Mouse (Mus musculus): ENCODE results near the gene Ctdsp2. TPM values are rescaled to one million over a fixed set of nuclear protein-coding genes. Genes with fewer than 3 reads are reported as not detected.

The Ctdsp2 gene
- total RNA-seq, 2 experiments from 2014 or later = 78.9 to 88.9 TPM

- no peak for DNase-seq (ENCODE audit: low spot score in 2 of 2)
Observed at GRCm38 (mm10) chr10:126987183-126988118, 8.9 kb downstream of the Ctdsp2 start.

GRCm38 (mm10) chr10:126988513-126989165 is 10.1 kb downstream of the Ctdsp2 start:
- DNase-seq (ENCODE audit: low spot score in 2 of 2) = no peak

DNA sequence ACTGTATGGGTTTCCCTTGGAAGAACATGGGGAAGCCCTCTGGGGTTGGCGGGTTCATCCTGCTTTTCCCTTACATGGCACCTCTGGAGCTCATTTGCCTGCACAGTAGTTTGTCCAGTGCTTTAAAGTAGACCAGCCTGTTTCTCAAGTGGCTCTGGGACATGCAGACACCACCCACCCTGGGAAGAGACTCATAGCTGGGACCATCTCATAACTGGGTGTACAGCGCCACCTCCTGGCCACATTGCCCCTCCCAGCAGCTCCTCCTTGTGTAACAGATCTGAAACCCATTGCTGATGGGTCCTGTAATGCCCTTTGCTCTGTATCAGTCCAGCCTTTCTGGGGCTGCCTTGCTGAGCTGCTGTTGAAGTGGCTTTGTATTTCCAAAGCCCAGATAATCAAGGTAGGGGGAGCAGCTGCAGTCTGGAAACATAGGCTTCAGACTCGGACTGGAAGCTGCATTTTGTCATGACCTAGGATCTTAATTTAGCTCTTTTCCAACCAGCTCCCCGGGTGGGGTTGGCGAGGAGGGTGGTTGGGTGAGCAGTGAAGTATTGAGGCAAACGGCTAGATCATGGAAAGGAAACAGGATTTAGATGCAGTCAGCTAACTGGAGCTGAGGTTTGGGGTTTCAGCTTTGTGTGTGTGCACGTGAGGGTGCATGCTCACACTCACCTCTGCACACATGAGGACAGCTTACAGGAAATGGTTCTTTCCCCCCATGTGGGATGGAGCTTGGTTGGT is 12.0 kb downstream of the Ctdsp2 start:
- DNase-seq (ENCODE audit: low spot score in 2 of 2) = peak; percentile 93

- no peak for DNase-seq (ENCODE audit: low spot score in 2 of 2)
Observed at GRCm38 (mm10) chr10:126991676-126992075, 13.2 kb downstream of the Ctdsp2 start.

- DNase-seq (ENCODE audit: low spot score in 2 of 2) = no peak
Observed at GRCm38 (mm10) chr10:126993621-126994020, 15.1 kb downstream of the Ctdsp2 start.

DNA sequence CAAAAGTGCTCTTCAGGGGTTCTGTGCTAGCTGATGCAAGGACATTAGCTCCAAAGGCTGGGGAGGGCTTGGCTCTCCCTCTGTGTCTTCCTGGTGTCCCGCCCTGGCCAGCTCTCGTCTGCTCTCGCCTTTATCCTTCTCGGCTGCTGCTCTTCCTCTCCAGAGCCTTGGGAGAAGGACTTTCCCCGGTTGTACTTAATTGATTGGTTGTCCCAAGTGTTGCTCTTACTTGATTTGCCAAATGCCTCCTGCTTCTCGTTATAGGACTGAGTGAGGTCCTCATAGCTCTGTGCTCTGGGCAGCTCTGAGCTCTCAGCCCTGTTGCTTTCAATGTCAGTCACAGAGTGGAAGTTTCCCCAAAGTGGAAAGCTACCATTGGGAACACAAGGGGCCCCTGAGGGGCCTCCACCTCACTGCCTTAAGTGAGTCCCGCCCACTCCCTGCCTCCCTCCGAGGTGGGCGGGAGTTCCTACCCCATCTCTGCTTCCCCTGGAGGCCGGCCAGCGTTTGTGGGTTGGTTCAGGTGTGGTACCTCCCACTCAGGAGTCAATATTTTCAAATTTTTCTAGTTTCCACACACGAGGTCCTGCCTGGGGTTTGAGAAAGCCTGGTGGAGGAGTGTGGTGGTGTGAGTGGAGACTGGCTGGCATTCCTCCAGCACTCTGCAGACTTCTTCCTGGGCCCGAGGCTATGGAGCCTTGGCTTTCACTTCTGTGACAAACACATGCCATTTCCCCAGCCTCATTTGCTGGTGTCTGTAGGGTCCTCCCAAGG is 19.0 kb downstream of the Ctdsp2 start:
- no peak for DNase-seq (ENCODE audit: low spot score in 2 of 2)

DNA sequence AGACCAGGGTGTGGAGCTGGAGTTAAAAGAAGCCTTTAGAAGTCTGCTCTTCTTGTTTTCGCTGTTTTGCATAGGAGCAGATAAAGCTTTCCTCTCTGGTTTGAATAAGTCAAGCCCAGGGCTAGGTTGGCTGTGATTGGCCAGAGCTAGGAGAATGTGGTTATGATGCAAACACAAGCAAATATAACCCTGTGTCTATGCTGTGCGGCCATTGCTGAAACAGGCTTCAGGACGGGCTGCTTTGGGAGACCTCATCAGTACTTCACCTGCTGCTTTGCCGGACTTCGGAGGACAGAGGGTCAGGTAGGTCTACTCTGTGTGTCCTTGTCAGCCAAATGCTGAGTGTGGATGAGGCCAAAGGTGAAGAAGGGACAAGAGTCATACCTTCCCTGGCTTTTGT is 22.0 kb downstream of the Ctdsp2 start, which contains the start of gene Avil:
Gene Avil, plus strand, starts transcription at position 181 of the 400 bp plus-strand sequence.
- no peak for DNase-seq (ENCODE audit: low spot score in 2 of 2)

DNA sequence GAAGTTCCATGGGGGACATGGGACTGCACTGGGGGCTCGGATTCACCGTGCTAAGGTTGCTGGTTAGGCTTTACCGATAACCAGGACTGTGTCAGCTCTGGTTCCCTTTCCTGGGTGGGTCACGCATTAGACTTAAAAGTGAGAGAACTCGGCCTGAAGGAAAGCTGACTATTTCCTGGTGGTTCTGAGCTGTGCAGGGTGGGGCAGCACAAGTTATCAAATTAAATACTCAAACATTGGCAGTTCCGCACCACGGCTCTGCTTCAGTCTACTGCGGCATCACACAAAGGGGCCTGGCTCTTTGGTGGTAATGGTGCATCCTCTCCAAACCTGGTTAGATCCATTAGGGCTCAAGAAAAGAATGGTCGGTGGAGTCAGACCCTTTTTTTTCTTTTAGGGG is 22.8 kb downstream of the Ctdsp2 start:
- DNase-seq (ENCODE audit: low spot score in 2 of 2) = no peak

DNA sequence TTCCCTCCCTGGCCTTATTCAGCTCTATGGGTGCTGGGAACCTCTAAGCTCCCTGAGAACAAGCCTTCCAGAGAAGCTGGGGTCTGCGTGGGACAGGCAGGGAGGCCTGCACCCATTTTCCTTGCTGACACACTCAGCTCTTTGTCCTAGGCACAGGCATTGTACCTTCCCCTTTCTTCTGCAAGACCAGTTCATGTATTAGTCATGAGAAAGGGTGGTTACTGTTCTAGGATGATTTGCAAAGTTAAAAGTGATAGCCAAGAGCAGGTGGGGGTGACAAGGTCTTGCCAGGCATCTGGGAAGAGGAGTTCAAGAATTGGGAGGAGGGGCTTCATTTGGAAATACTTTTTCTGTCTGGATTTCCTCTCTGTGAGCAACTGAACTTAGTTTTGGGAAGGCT is 23.5 kb downstream of the Ctdsp2 start:
- DNase-seq (ENCODE audit: low spot score in 2 of 2) = no peak

- DNase-seq (ENCODE audit: low spot score in 2 of 2) = no peak
Observed at GRCm38 (mm10) chr10:127002765-127003164, 24.2 kb downstream of the Ctdsp2 start.

DNA sequence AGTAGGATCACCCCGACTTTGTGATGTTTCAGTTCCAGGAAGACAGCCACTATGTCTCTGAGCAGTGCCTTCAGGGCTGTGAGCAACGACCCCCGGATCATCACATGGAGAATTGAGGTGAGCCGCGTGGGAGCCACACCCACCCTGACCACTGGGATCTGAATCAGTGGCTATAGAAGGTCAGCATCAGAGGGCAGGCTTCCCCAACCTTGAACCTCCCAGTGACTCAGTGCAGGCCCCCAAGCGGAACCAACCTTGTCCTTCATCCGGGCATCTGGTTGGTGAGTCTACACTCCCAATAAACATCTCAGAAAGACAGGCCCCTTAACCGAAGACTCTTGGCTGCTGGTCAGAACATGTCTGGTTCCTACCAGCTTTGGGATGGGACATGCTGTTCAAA is 24.8 kb downstream of the Ctdsp2 start:
- DNase-seq (ENCODE audit: low spot score in 2 of 2) = no peak

DNA sequence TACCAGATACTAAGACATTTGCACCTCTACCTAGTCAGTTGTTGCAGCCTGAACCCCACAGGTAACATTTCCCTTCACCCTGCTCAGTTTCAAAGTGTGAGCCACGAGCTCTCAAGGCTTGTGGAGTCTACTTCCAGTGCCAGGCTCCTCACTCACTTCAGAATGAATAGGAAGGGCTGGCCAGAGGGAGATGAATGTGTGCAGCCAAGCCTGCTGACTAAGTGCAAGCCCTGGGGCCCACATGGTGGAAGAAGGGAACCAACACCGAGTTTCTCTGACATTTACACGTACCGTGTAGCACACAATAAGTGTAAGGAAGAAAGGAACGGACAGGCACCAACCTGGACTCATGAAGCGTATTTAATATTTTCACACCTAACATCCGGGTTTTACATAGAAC is 25.3 kb downstream of the Ctdsp2 start:
- no peak for DNase-seq (ENCODE audit: low spot score in 2 of 2)

- no peak for DNase-seq (ENCODE audit: low spot score in 2 of 2)
Observed at GRCm38 (mm10) chr10:127016488-127016887, 38.0 kb downstream of the Ctdsp2 start.

DNA sequence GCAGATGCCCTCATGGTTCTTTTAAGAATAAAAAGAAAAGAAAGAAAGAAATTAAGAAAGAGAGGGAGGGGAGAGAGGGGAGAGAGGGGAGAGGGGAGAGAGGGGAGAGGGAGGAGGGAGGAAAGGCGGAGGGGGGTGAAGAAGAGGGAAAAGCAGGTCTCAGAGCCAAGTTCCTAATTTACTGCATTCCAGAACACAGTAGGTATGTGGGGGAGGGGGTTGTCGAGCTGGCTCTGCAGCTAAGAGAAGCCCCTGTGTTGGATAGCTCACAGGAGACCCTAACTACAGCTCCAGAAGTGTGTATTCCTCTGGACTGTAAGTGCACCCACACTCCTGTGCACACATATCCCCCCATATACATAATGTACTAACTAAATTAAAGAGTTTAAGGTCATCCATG is 38.6 kb downstream of the Ctdsp2 start:
- DNase-seq (ENCODE audit: low spot score in 2 of 2) = no peak

DNA sequence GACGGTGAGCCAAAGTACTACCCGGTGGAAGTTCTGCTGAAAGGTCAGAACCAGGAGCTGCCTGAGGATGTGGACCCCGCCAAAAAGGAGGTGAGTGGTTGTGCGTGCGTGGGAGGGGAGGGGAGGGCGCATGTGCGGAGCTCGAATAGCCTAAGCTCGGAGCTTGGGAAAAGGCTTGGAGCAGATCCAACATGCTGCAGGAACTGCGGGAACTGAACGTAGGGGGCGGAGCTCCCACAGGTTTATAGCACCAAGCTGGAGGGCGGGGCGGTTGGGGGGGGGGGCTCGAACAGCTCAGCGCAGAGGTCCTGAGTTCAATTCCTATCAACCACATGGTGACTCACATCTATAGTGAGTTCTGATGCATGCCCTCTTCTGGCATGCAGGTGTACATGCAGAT is 39.9 kb downstream of the Ctdsp2 start:
- DNase-seq (ENCODE audit: low spot score in 2 of 2) = no peak

GRCm38 (mm10) chr10:127030336-127031296 is 52.1 kb downstream of the Ctdsp2 start, which contains the start of gene Tsfm:
TSS of gene Tsfm (minus strand) at chr10:127030840.
- peak; percentile 94 to 96 for DNase-seq (ENCODE audit: low spot score in 2 of 2)

- DNase-seq (ENCODE audit: low spot score in 2 of 2) = no peak
Observed at GRCm38 (mm10) chr10:127033301-127033741, 54.8 kb downstream of the Ctdsp2 start.

DNA sequence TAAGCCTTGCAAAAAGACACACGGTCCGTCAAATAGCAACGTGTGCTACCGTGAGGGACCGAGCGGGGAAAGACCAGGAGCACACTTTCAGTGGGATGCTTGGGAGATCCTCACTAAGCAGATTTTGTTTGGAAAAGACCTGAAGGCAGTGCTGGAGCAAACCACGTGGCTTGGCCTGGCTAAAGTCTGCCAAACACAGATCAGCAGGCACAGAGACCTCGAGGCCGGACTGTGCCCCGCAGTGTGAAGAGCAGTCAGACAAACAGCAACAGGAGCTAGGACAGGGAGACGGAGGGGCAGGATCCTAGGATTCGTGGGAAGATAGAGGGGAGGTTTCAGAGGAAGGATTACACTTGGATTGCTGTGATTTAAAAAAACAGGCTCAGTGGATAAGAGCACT is 57.8 kb downstream of the Ctdsp2 start:
- no peak for DNase-seq (ENCODE audit: low spot score in 2 of 2)

GRCm38 (mm10) chr10:127037641-127038040 is 59.1 kb downstream of the Ctdsp2 start:
- no peak for DNase-seq (ENCODE audit: low spot score in 2 of 2)

All from layer of hippocampus, postnatal 10 days (tissue).